Mouse (Mus musculus): Measurements from ENCODE around the gene Pgf.

- TF ChIP-seq CTCF (IDR thresholded peaks at IDR 0.05; ENCODE audit: borderline replicate concordance, extremely low read depth, insufficient read depth, insufficient read length) = no peak
- no peak for TF ChIP-seq POLR2A (IDR thresholded peaks at IDR 0.05; ENCODE audit: borderline replicate concordance, extremely low read depth, insufficient read depth, insufficient read length, poor library complexity, severe bottlenecking)
Measured at GRCm38 (mm10) chr12:85123645-85124044, 53.9 kb downstream of the Pgf start.

Measured in brain, embryonic 14.5 days (tissue).